Mouse (Mus musculus): ENCODE data around the gene Pacs2.

GRCm38 (mm10) chr12:112990706-112991405, 23.5 kb upstream of the Pacs2 start:
- TF ChIP-seq CTCF (IDR thresholded peaks at IDR 0.05; ENCODE audit: extremely low read depth, insufficient read length, insufficient replicate concordance, low read depth, low read length) (no peak), POLR2A (IDR thresholded peaks at IDR 0.05; ENCODE audit: low read depth, low read length) (no peak)
